Mouse (Mus musculus): ENCODE results near the gene Sec62. TPM values are rescaled to one million over a fixed set of nuclear protein-coding genes. Genes with fewer than 3 reads are reported as not detected.

The Sec62 gene
- polyA plus RNA-seq, 1 experiment from 2014 or later: 72.1 TPM

DNA sequence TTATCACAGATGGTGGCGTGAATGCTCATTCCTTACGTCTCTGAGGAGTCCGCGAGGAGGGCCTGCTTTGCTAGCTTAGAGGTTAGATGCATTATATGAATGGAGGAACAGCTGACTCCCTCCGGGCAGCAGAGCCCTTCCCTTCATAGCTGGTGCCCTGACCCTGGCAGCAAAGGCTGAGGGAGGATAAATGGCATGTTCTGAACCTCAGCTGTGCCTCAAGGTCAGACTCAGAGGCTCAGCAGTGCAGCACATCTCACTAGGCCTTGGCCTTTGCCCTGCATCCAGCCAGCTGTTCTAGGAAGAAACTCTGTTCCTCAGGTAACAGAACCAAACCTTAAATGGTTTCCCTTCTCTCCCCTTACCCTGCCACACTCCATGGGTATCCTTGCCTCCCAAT, 75.5 kb downstream of the Sec62 start:
- H3K9ac ChIP-seq (ENCODE audit: low read length): no peak overlapping the region
- DNase-seq (ENCODE audit: low spot score) (no peak), ATAC-seq (ENCODE audit: insufficient number of reproducible peaks, low FRiP score, low TSS enrichment, low read depth) (no peak)
- WGBS: 89% methylated on average over 5 of the region's 5 CpGs
- no peak overlapping the region for H3K27ac ChIP-seq (replicated peaks; ENCODE audit: low read depth, low read length)
- H3K36me3 ChIP-seq (ENCODE audit: control insufficient read depth, insufficient read depth, low read length): no peaks in the 10 kb centered on the region
- no peaks in the 10 kb centered on the region for H3K9me3 ChIP-seq (ENCODE audit: control insufficient read depth, low read length)
- H3K4me3 ChIP-seq (ENCODE audit: low read depth, low read length): no peak overlapping the region
- H3K4me1 ChIP-seq (ENCODE audit: control insufficient read depth, insufficient read depth, low read length): no peaks in the 10 kb centered on the region
- H3K27me3 ChIP-seq (ENCODE audit: control insufficient read depth, insufficient read depth, low read length): no peaks in the 10 kb centered on the region
- H3K4me2 ChIP-seq (ENCODE audit: low read depth, severe bottlenecking): no peak overlapping the region

DNA sequence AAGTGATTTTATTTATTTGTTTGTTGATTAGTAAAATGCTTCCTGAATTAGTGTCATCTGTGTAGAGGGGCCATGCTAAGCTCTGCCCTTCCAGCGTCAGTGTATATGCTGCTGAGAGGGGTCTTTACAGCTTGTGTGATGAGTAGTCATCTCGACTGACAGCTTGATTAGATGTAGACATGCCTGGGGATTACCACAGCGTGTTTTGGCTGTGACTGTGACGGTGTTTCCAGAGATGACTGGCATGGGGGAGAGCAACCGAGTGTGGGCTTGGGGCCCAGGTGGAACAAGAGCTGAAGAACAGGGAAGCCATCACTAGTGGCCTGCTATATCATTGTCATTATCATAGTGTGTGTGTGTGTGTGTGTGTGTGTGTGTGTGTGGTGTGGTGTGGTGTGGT, 76.0 kb downstream of the Sec62 start:
- Histone ChIP-seq H3K4me1 (ENCODE audit: control insufficient read depth, insufficient read depth, low read length) (no peaks in the 10 kb centered on the region), H3K27me3 (ENCODE audit: control insufficient read depth, insufficient read depth, low read length) (no peaks in the 10 kb centered on the region), H3K36me3 (ENCODE audit: control insufficient read depth, insufficient read depth, low read length) (no peaks in the 10 kb centered on the region), H3K4me2 (ENCODE audit: low read depth, severe bottlenecking) (no peak overlapping the region), H3K4me3 (ENCODE audit: low read depth, low read length) (no peak overlapping the region), H3K9me3 (ENCODE audit: control insufficient read depth, low read length) (no peaks in the 10 kb centered on the region), H3K27ac (replicated peaks; ENCODE audit: low read depth, low read length) (no peak overlapping the region), H3K9ac (ENCODE audit: low read length) (no peak overlapping the region)
- ATAC-seq (ENCODE audit: insufficient number of reproducible peaks, low FRiP score, low TSS enrichment, low read depth) (no peak), DNase-seq (ENCODE audit: low spot score) (no peak)
- WGBS: 83% methylated on average over 5 of the region's 5 CpGs

DNA sequence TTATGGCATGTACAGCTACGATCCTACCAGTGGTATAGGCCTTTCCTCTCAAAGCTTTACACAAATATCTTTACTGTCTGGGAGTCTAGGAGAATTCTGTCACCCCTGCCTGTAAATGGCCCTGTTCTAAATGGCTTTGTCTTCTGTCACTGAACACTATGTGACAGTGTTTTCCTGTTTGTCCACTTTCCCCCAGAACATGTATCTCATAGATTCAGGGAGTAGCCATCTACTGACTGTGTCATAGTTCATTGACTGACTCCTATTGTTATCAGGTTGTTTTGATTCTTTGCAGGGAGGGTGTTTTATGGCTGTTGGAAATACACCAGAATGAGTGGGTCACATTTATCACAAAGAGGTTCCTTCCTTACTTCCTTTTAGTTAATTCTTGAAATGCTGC, 77.3 kb downstream of the Sec62 start:
- no peak overlapping the region for H3K9ac ChIP-seq (ENCODE audit: low read length)
- no peaks in the 10 kb centered on the region for H3K4me1 ChIP-seq (ENCODE audit: control insufficient read depth, insufficient read depth, low read length)
- no peak overlapping the region for H3K27ac ChIP-seq (replicated peaks; ENCODE audit: low read depth, low read length)
- H3K4me2 ChIP-seq (ENCODE audit: low read depth, severe bottlenecking): no peak overlapping the region
- no peaks in the 10 kb centered on the region for H3K9me3 ChIP-seq (ENCODE audit: control insufficient read depth, low read length)
- H3K27me3 ChIP-seq (ENCODE audit: control insufficient read depth, insufficient read depth, low read length): no peaks in the 10 kb centered on the region
- WGBS: 77% methylated on average over 1 of the region's 1 CpGs
- no peak for DNase-seq (ENCODE audit: low spot score)
- ATAC-seq (ENCODE audit: insufficient number of reproducible peaks, low FRiP score, low TSS enrichment, low read depth): no peak
- H3K4me3 ChIP-seq (ENCODE audit: low read depth, low read length): no peak overlapping the region
- no peaks in the 10 kb centered on the region for H3K36me3 ChIP-seq (ENCODE audit: control insufficient read depth, insufficient read depth, low read length)

Other genes starting within 250 kb of the Sec62 start
- 218 and 228 TPM in 2 replicates for gene Mecom, start 244.9 kb upstream of the Sec62 start, polyA plus RNA-seq (2014; fragmentation: Nextera tagmentation; extraction: Ambion mirVana)
- 0.24 TPM in 1 of 2 replicates, not detected in the other for gene Actrt3, start 192.9 kb upstream of the Sec62 start, polyA plus RNA-seq (2014; fragmentation: Nextera tagmentation; extraction: Ambion mirVana)
- 32.1 and 37.8 TPM in 2 replicates for gene Mynn, start 190.8 kb upstream of the Sec62 start, polyA plus RNA-seq (2014; fragmentation: Nextera tagmentation; extraction: Ambion mirVana)
- not detected in 2 replicates for gene Lrriq4, start 148.4 kb upstream of the Sec62 start, polyA plus RNA-seq (2014; fragmentation: Nextera tagmentation; extraction: Ambion mirVana)
- 2.1 and 2.6 TPM in 2 replicates for gene Lrrc34, start 145.0 kb upstream of the Sec62 start, polyA plus RNA-seq (2014; fragmentation: Nextera tagmentation; extraction: Ambion mirVana)
- gene Lrrc31, start 93.0 kb upstream of the Sec62 start, polyA plus RNA-seq (2014; fragmentation: Nextera tagmentation; extraction: Ambion mirVana): 0.08 TPM in 1 of 2 replicates, not detected in the other
- not detected in 2 replicates for gene Samd7, start 46.6 kb upstream of the Sec62 start, polyA plus RNA-seq (2014; fragmentation: Nextera tagmentation; extraction: Ambion mirVana)
- 0.95 and 0.99 TPM in 2 replicates for gene Gpr160, start 63.1 kb downstream of the Sec62 start, polyA plus RNA-seq (2014; fragmentation: Nextera tagmentation; extraction: Ambion mirVana)
- 4.6 and 5.1 TPM in 2 replicates for gene Phc3, start 176.5 kb downstream of the Sec62 start, polyA plus RNA-seq (2014; fragmentation: Nextera tagmentation; extraction: Ambion mirVana)
- gene Prkci, start 202.9 kb downstream of the Sec62 start, polyA plus RNA-seq (2014; fragmentation: Nextera tagmentation; extraction: Ambion mirVana): 43.1 TPM in 2 replicates

Data from limb, embryonic 11.5 days (tissue).